Mouse (Mus musculus) spleen, adult 2 months (tissue): ENCODE measurements around the gene Dync1i1.

ENCODE experiments used
- CTCF ChIP-seq: fragments of 200-500 bp; IDR thresholded peaks from 2 replicates; pipeline ENCODE4 v1.5.1; 2011; ENCODE audit warnings: mild to moderate bottlenecking, inconsistent platforms; ENCODE audit not compliant: insufficient read depth, insufficient read length, insufficient replicate concordance; ENCODE audit errors: extremely low read depth
- POLR2A ChIP-seq: fragments of 200-500 bp; IDR thresholded peaks from 2 replicates; pipeline ENCODE4 v1.6.1; 2011; ENCODE audit warnings: low read depth, low read length, inconsistent platforms

GRCm38 (mm10) chr6:5726237-5726670, 815 bp downstream of the Dync1i1 start:
- no peak for TF ChIP-seq POLR2A
- TF ChIP-seq CTCF = no peak
